Mouse (Mus musculus): ENCODE results near the gene C1qtnf12.

The C1qtnf12 gene

GRCm38 (mm10) chr4:156004109-156004508 lies 42.0 kb downstream of the C1qtnf12 start:
- no peak for DNase-seq (ENCODE audit: low spot score)

GRCm38 (mm10) chr4:156008369-156008768 lies 46.3 kb downstream of the C1qtnf12 start:
- no peak for DNase-seq (ENCODE audit: low spot score)

GRCm38 (mm10) chr4:156013637-156014036 lies 51.5 kb downstream of the C1qtnf12 start, which contains the start of gene Tnfrsf4:
Gene Tnfrsf4 (plus strand): TSS chr4:156013843.
- no peak for DNase-seq (ENCODE audit: low spot score)

- DNase-seq (ENCODE audit: low spot score): no peak
Observed at GRCm38 (mm10) chr4:156014436-156014835, 52.3 kb downstream of the C1qtnf12 start.

Data from yolk sac, embryonic 10.5 days (tissue).